Mouse (Mus musculus): ENCODE measurements around the gene Vapb.

The Vapb gene

GRCm38 (mm10) chr2:173794018-173794417 lies 56.7 kb downstream of the Vapb start:
- DNase-seq = no peak

- no peak for DNase-seq
Observed at GRCm38 (mm10) chr2:173794531-173795510, 57.5 kb downstream of the Vapb start.

GRCm38 (mm10) chr2:173795801-173796673 lies 58.7 kb downstream of the Vapb start:
- no peak for DNase-seq

- no peak for DNase-seq
Observed at GRCm38 (mm10) chr2:173796674-173796963, 59.3 kb downstream of the Vapb start.

- no peak for DNase-seq
Observed at GRCm38 (mm10) chr2:173799513-173799912, 62.2 kb downstream of the Vapb start.

GRCm38 (mm10) chr2:173800566-173800965 lies 63.3 kb downstream of the Vapb start:
- DNase-seq = no peak

- no peak for DNase-seq
Observed at GRCm38 (mm10) chr2:173801405-173801876, 64.1 kb downstream of the Vapb start.

GRCm38 (mm10) chr2:173802176-173802575 lies 64.9 kb downstream of the Vapb start:
- DNase-seq = no peak

- DNase-seq = no peak
Observed at GRCm38 (mm10) chr2:173802956-173803355, 65.6 kb downstream of the Vapb start.

GRCm38 (mm10) chr2:173803827-173804226 lies 66.5 kb downstream of the Vapb start:
- DNase-seq = no peak

- no peak for DNase-seq
Observed at GRCm38 (mm10) chr2:173806621-173807020, 69.3 kb downstream of the Vapb start.

- DNase-seq = no peak
Observed at GRCm38 (mm10) chr2:173808942-173809341, 71.6 kb downstream of the Vapb start.

- DNase-seq = no peak
Observed at GRCm38 (mm10) chr2:173810036-173810850, 72.9 kb downstream of the Vapb start.

GRCm38 (mm10) chr2:173810851-173811130 lies 73.5 kb downstream of the Vapb start:
- no peak for DNase-seq

- no peak for DNase-seq
Observed at GRCm38 (mm10) chr2:173811850-173812249, 74.5 kb downstream of the Vapb start.

- no peak for DNase-seq
Observed at GRCm38 (mm10) chr2:173813071-173813470, 75.8 kb downstream of the Vapb start.

- DNase-seq = no peak
Observed at GRCm38 (mm10) chr2:173826287-173826686, 89.0 kb downstream of the Vapb start.

GRCm38 (mm10) chr2:173827228-173827627 lies 89.9 kb downstream of the Vapb start:
- DNase-seq = no peak

GRCm38 (mm10) chr2:173828134-173828533 lies 90.8 kb downstream of the Vapb start:
- DNase-seq = no peak

- no peak for DNase-seq
Observed at GRCm38 (mm10) chr2:173832828-173833492, 95.6 kb downstream of the Vapb start.
